Mouse (Mus musculus) liver, embryonic 14.5 days (tissue): Measurements from ENCODE around the gene Nup37. TPM values are rescaled to one million over a fixed set of nuclear protein-coding genes. Genes with fewer than 3 reads are reported as not detected.

ENCODE experiments used
- ATAC-seq: fragments of 200-750 bp; cut with Nextera tagmentation; 2 replicates; pipeline ENCODE4 v1.8.0; 2017; ENCODE audit warnings: moderate number of reproducible peaks, mild to moderate bottlenecking, moderate library complexity; ENCODE audit not compliant: insufficient read depth
- DNase-seq, 3 experiments: peaks; one replicate each; pipeline ENCODE4 v3.0.0-alpha.2; 2012 to 2013; ENCODE audit warnings: low read depth in 3 of 3, low spot score in 3 of 3
- H3K27ac ChIP-seq: fragments of 300-500 bp; sonication (generic); 2 replicates; pipeline ENCODE4 v1.5.1; 2014; ENCODE audit warnings: moderate library complexity, mild to moderate bottlenecking, control low read depth, inconsistent platforms
- H3K27me3 ChIP-seq: fragments of 300-500 bp; sonication (generic); 2 replicates; pipeline ENCODE4 v1.6.1; 2014; ENCODE audit warnings: mild to moderate bottlenecking, low read length, moderate library complexity; ENCODE audit not compliant: control insufficient read depth, insufficient read depth
- H3K36me3 ChIP-seq: fragments of 300-500 bp; sonication (generic); replicated peaks from 2 replicates; pipeline ENCODE4 v1.6.1; 2014; ENCODE audit warnings: low read depth; ENCODE audit not compliant: control insufficient read depth, insufficient read depth
- H3K4me1 ChIP-seq, 2 experiments: fragments of 200-500 bp in 1 of 2; fragments of 300-500 bp in 1 of 2; sonication (generic) in 1 of 2; replicated peaks; 2 replicates each; pipeline ENCODE4 v1.6.1; 2012 to 2014; ENCODE audit warnings: antibody characterized with exemption in 1 of 2, inconsistent platforms in 1 of 2, low read length in 1 of 2; ENCODE audit not compliant: control insufficient read depth in 2 of 2, insufficient read depth in 2 of 2
- H3K4me2 ChIP-seq: fragments of 300-500 bp; sonication (generic); 2 replicates; pipeline ENCODE4 v1.6.1; 2014; ENCODE audit warnings: low read depth, mild to moderate bottlenecking, control low read depth, moderate library complexity
- H3K4me3 ChIP-seq, 2 experiments: fragments of 200-500 bp in 1 of 2; fragments of 300-500 bp in 1 of 2; sonication (generic) in 1 of 2; 2 replicates each; pipeline ENCODE4 v1.5.1; 2012 to 2014; ENCODE audit warnings: low read depth in 2 of 2, low read length in 2 of 2, mild to moderate bottlenecking in 2 of 2, control low read depth in 1 of 2, inconsistent platforms in 1 of 2, moderate library complexity in 1 of 2; ENCODE audit not compliant: insufficient read depth in 1 of 2
- H3K9ac ChIP-seq: fragments of 300-500 bp; sonication (generic); replicated peaks from 2 replicates; pipeline ENCODE4 v1.6.1; 2014; ENCODE audit warnings: mild to moderate bottlenecking, control low read depth, moderate library complexity
- H3K9me3 ChIP-seq: fragments of 300-500 bp; sonication (generic); 2 replicates; pipeline ENCODE4 v1.6.1; 2016; ENCODE audit warnings: low read length, mixed read lengths; ENCODE audit not compliant: control insufficient read depth
- CTCF ChIP-seq: IDR thresholded peaks from 2 replicates; pipeline ENCODE4 v1.5.1; 2016; ENCODE audit warnings: antibody characterized with exemption, low read depth, control low read depth
- EP300 ChIP-seq: IDR thresholded peaks from 2 replicates; pipeline ENCODE4 v1.6.1; 2016; ENCODE audit warnings: antibody characterized with exemption, low read depth
- WGBS: fragments of 180-500 bp; shearing (Covaris S2); extraction: QIAGEN DNeasy Blood & Tissue Kit; methylation state at CpG from one replicate; pipeline ENCODE4 v1.1.7; 2014; ENCODE audit not compliant: insufficient replicate concordance; 5-methylcytosine and 5-hydroxymethylcytosine counted together
- polyA plus RNA-seq, 2 experiments: library from polyadenylated mRNA; depleted of rRNA in 1 of 2; stranded (reverse) in 1 of 2; unstranded in 1 of 2; fragments of >200 nt; fragmentation: Nextera tagmentation in 1 of 2; extraction: Ambion mirVana in 1 of 2; gene quantifications; 2 replicates each; pipeline versions ENCODE4 v1.2.1 to v1.2.3; 2012 to 2014

The Nup37 gene
- polyA plus RNA-seq, 2 experiments: 21.7 to 41.8 TPM

DNA sequence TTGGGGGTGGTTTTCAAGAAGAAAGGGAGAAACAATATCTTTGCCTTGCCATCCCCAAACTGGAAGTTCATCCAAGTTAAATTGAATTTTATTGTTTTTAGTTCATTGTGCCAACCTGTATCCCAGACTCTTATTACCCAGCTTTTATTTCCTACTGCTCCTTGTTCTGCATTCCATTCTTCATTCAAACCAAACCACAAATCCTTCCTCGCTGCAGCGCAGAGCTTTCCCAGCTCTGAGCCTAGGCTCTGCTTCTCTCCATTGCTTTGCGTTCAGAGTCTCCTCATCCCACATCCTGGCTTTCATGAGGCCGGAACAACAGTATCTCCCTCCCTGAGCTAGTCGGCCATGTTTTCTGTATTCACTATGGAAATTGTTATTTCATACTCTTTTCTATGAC is 74.9 kb downstream of the Nup37 start:
- H3K27ac ChIP-seq: no peak overlapping the region
- no peaks in the 10 kb centered on the region; a peak in 1 of 4 replicates for H3K4me1 ChIP-seq
- H3K27me3 ChIP-seq: no peaks in the 10 kb centered on the region
- 81% methylated on average over 5 of the region's 5 CpGs for WGBS
- ATAC-seq (no peak), DNase-seq (no peak)
- no peak overlapping the region for H3K4me3 ChIP-seq
- H3K4me2 ChIP-seq: no peak overlapping the region
- no peaks in the 10 kb centered on the region for H3K9me3 ChIP-seq
- TF ChIP-seq CTCF (no peak), EP300 (no peak)
- H3K36me3 ChIP-seq: no peaks in the 10 kb centered on the region
- no peak overlapping the region for H3K9ac ChIP-seq

DNA sequence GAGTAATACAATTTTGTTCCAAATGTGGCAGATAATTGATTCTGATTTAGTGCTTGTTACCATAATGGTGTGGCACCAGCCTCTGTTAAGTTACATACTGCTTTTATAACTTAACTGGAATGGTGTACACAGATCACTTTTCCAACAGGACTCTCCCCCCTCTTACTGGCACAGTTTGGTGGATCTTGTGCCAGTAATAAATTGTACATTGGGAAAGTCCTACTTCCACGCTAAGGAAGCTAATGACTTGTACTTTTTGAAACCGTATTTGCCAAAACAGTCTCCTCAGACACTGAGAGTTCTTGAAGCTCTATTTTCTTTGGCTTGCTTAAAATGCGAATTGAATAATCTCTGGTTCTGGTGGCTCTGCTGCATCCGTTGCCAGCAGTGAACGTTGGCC is 78.6 kb downstream of the Nup37 start:
- DNase-seq: no peak
- Histone ChIP-seq H3K27me3 (no peaks in the 10 kb centered on the region), H3K9me3 (no peaks in the 10 kb centered on the region), H3K4me1 (peaks cover 0 to 8% of the 10 kb centered on the region in 2 experiments; a peak in 2 of 4 replicates), H3K36me3 (no peaks in the 10 kb centered on the region), H3K27ac (no peak overlapping the region), H3K9ac (no peak overlapping the region), H3K4me3 (no peak overlapping the region), H3K4me2 (no peak overlapping the region)
- 75% methylated on average over 5 of the region's 5 CpGs for whole genome bisulfite sequencing
- no peak for ATAC-seq
- TF ChIP-seq EP300 (no peak), CTCF (no peak)

DNA sequence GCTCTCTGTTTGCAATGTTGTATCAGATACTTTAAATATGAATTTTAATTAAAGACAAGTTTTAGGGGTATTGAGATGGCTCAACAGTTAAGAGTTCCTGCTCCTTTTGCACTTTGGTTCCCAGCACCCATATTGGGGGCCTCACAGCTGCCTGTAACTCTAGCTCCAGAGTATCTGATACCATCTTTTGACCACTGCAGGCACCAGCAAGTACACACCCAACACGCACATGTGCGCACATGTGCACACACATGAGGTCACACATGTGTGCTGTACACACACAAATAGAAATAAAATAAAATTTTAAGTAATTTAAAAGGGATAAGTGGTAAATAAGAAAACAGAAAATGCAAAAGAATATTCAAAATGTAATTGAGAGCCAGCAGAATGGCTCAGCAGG is 81.2 kb downstream of the Nup37 start:
- Histone ChIP-seq H3K4me2 (no peak overlapping the region), H3K9ac (no peak overlapping the region), H3K4me3 (no peak overlapping the region), H3K27me3 (no peaks in the 10 kb centered on the region), H3K27ac (no peak overlapping the region), H3K36me3 (no peaks in the 10 kb centered on the region), H3K4me1 (peaks cover 0 to 8% of the 10 kb centered on the region in 2 experiments; a peak in 2 of 4 replicates), H3K9me3 (no peaks in the 10 kb centered on the region)
- ATAC-seq: no peak
- TF ChIP-seq EP300 (no peak), CTCF (no peak)
- 48% methylated on average over 2 of the region's 2 CpGs for WGBS
- DNase-seq: no peak

Other genes with a start within 250 kb of the Nup37 start
- gene Pmch, start 55.9 kb upstream of the Nup37 start, polyA plus RNA-seq (2012; rRNA removed): not detected in 2 replicates
- 0.37 and 0.40 TPM in 2 replicates for gene Pmch, start 55.9 kb upstream of the Nup37 start, polyA plus RNA-seq (2014; fragmentation: Nextera tagmentation; extraction: Ambion mirVana)
- 4.7 and 8.8 TPM in 2 replicates for gene Parpbp, start 51 bp upstream of the Nup37 start, polyA plus RNA-seq (2012; rRNA removed)
- 13.4 and 13.7 TPM in 2 replicates for gene Parpbp, start 51 bp upstream of the Nup37 start, polyA plus RNA-seq (2014; fragmentation: Nextera tagmentation; extraction: Ambion mirVana)
- 9.7 and 12.4 TPM in 2 replicates for gene Washc3, start 54.1 kb downstream of the Nup37 start, polyA plus RNA-seq (2012; rRNA removed)
- gene Washc3, start 54.1 kb downstream of the Nup37 start, polyA plus RNA-seq (2014; fragmentation: Nextera tagmentation; extraction: Ambion mirVana): 29.6 and 30.5 TPM in 2 replicates
- gene Dram1, start 232.1 kb downstream of the Nup37 start, polyA plus RNA-seq (2012; rRNA removed): 0.73 and 1.2 TPM in 2 replicates
- 1.3 and 1.5 TPM in 2 replicates for gene Dram1, start 232.1 kb downstream of the Nup37 start, polyA plus RNA-seq (2014; fragmentation: Nextera tagmentation; extraction: Ambion mirVana)
- 3.7 and 4.9 TPM in 2 replicates for gene Gnptab, start 232.1 kb downstream of the Nup37 start, polyA plus RNA-seq (2012; rRNA removed)
- 2.3 and 2.9 TPM in 2 replicates for gene Gnptab, start 232.1 kb downstream of the Nup37 start, polyA plus RNA-seq (2014; fragmentation: Nextera tagmentation; extraction: Ambion mirVana)